Mouse (Mus musculus): ENCODE measurements around the gene Usmg5. TPM values are rescaled to one million over a fixed set of nuclear protein-coding genes. Genes with fewer than 3 reads are reported as not detected.

Usmg5 gene
- total and polyA plus RNA-seq, 2 experiments from 2014 or later: 1,537 to 5,899 TPM

DNA sequence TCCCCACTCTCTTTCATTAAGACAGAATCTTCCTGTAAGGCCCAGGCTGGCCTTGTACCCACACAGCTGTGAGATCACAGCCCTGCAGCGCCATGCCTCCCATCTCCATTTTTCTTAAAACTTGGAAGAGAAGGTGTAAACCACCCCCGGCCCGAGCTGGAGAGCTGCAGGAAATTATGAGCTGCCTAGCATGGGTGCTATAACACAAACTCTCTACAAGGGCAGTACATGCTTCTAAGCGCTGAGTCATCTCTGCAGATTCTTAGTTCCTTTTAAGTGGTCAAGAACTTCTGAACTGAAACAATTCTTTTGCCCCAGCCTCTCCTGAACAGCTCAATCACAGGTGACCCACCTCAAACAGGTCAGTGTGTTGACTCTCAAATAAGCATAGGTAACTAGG, 55.5 kb downstream of the Usmg5 start:
- DNase-seq (ENCODE audit: low spot score) (no peak), ATAC-seq (ENCODE audit: insufficient read depth, low read depth) (no peak)
- WGBS: 84% methylated on average over 4 of the region's 4 CpGs
- Histone ChIP-seq H3K4me2 (ENCODE audit: low read depth, low read length) (no peak overlapping the region), H3K27ac (ENCODE audit: low read depth) (no peak overlapping the region), H3K9me3 (replicated peaks; ENCODE audit: control insufficient read depth, low read length) (no peaks in the 10 kb centered on the region), H3K4me3 (ENCODE audit: low read depth, low read length) (no peak overlapping the region), H3K27me3 (ENCODE audit: control insufficient read depth, insufficient read depth, low read length) (no peaks in the 10 kb centered on the region), H3K4me1 (ENCODE audit: control insufficient read depth, insufficient read depth) (no peaks in the 10 kb centered on the region), H3K9ac (replicated peaks; ENCODE audit: low read depth, low read length) (no peak overlapping the region), H3K36me3 (replicated peaks; ENCODE audit: control insufficient read depth, insufficient read depth, low read length) (peaks cover 19% of the 10 kb centered on the region)
- TF ChIP-seq EP300 (IDR thresholded peaks at IDR 0.05; ENCODE audit: low read depth) (no peak), CTCF (IDR thresholded peaks at IDR 0.05; ENCODE audit: low read depth) (no peak)

Other genes starting within 250 kb of the Usmg5 start
- not detected in 2 replicates for gene Ina, start 75.9 kb downstream of the Usmg5 start, total RNA-seq (2014; rRNA removed; ENCODE audit: low replicate concordance)
- not detected in 2 replicates for gene Ina, start 75.9 kb downstream of the Usmg5 start, polyA plus RNA-seq (2015; fragmentation: Nextera tagmentation; extraction: Ambion mirVana)
- 33.9 and 48.1 TPM in 2 replicates for gene Nt5c2, start 75.5 kb downstream of the Usmg5 start, total RNA-seq (2014; rRNA removed; ENCODE audit: low replicate concordance)
- gene Nt5c2, start 75.5 kb downstream of the Usmg5 start, polyA plus RNA-seq (2015; fragmentation: Nextera tagmentation; extraction: Ambion mirVana): 92.7 and 111 TPM in 2 replicates
- 3.3 and 4.3 TPM in 2 replicates for gene Pcgf6, start 39.7 kb downstream of the Usmg5 start, total RNA-seq (2014; rRNA removed; ENCODE audit: low replicate concordance)
- gene Pcgf6, start 39.7 kb downstream of the Usmg5 start, polyA plus RNA-seq (2015; fragmentation: Nextera tagmentation; extraction: Ambion mirVana): 4.1 and 4.2 TPM in 2 replicates
- gene Taf5, start 22.9 kb downstream of the Usmg5 start, total RNA-seq (2014; rRNA removed; ENCODE audit: low replicate concordance): 5.1 and 7.0 TPM in 2 replicates
- 1.2 and 1.5 TPM in 2 replicates for gene Taf5, start 22.9 kb downstream of the Usmg5 start, polyA plus RNA-seq (2015; fragmentation: Nextera tagmentation; extraction: Ambion mirVana)
- 7.7 and 8.8 TPM in 2 replicates for gene Pdcd11, start 121 bp upstream of the Usmg5 start, total RNA-seq (2014; rRNA removed; ENCODE audit: low replicate concordance)
- 3.2 and 4.0 TPM in 2 replicates for gene Pdcd11, start 121 bp upstream of the Usmg5 start, polyA plus RNA-seq (2015; fragmentation: Nextera tagmentation; extraction: Ambion mirVana)
- 2.4 and 6.8 TPM in 2 replicates for gene Calhm2, start 47.6 kb upstream of the Usmg5 start, total RNA-seq (2014; rRNA removed; ENCODE audit: low replicate concordance)
- 3.1 and 3.5 TPM in 2 replicates for gene Calhm2, start 47.6 kb upstream of the Usmg5 start, polyA plus RNA-seq (2015; fragmentation: Nextera tagmentation; extraction: Ambion mirVana)
- not detected in 2 replicates for gene Calhm1, start 53.6 kb upstream of the Usmg5 start, total RNA-seq (2014; rRNA removed; ENCODE audit: low replicate concordance)
- not detected in 2 replicates for gene Calhm1, start 53.6 kb upstream of the Usmg5 start, polyA plus RNA-seq (2015; fragmentation: Nextera tagmentation; extraction: Ambion mirVana)
- gene Calhm3, start 67.1 kb upstream of the Usmg5 start, total RNA-seq (2014; rRNA removed; ENCODE audit: low replicate concordance): not detected in 2 replicates
- not detected in 2 replicates for gene Calhm3, start 67.1 kb upstream of the Usmg5 start, polyA plus RNA-seq (2015; fragmentation: Nextera tagmentation; extraction: Ambion mirVana)
- 0.77 and 1.8 TPM in 2 replicates for gene Neurl1a, start 88.2 kb upstream of the Usmg5 start, total RNA-seq (2014; rRNA removed; ENCODE audit: low replicate concordance)
- gene Neurl1a, start 88.2 kb upstream of the Usmg5 start, polyA plus RNA-seq (2015; fragmentation: Nextera tagmentation; extraction: Ambion mirVana): 0.27 and 0.54 TPM in 2 replicates